Mouse (Mus musculus): ENCODE data around the gene Qtrt2.

GRCm38 (mm10) chr16:43922024-43922423, 4.6 kb downstream of the Qtrt2 start:
- TF ChIP-seq CTCF (IDR thresholded peaks at IDR 0.05; ENCODE audit: borderline replicate concordance, insufficient read depth, low read length) = no peak
- no peak for TF ChIP-seq POLR2A (IDR thresholded peaks at IDR 0.05; ENCODE audit: low read depth, low read length)

Measured in embryonic fibroblast, embryonic 13.5 days (primary cell).